Mouse (Mus musculus): ENCODE results near the gene Cdk14.

GRCm38 (mm10) chr5:5333916-5334315, 86.2 kb downstream of the Cdk14 start:
- TF ChIP-seq CTCF (IDR thresholded peaks at IDR 0.05; ENCODE audit: control insufficient read depth, insufficient read depth, insufficient replicate concordance, low read depth, low read length) (no peak), POLR2A (IDR thresholded peaks at IDR 0.05; ENCODE audit: control insufficient read depth, low read depth, low read length) (no peak)

Measured in testis, adult 2 months (tissue).